Mouse (Mus musculus): ENCODE data around the gene Gm42742.
A peak's percentile ranks its signal among the peaks of the same experiment; 100 is the strongest.

GRCm38 (mm10) chr7:127020901-127021562 lies at the start of gene Gm42742, which contains the start of gene Prrt2:
- TF ChIP-seq CTCF (IDR thresholded peaks at IDR 0.05 in 2 of 3, conservative IDR thresholded peaks at IDR 0.05 in 1 of 3; ENCODE audit: control insufficient read depth in 1 of 3, insufficient read depth in 1 of 3, low read depth in 2 of 3, low read length in 3 of 3, poor library complexity in 1 of 3, severe bottlenecking in 1 of 3) (no peak), POLR2A (IDR thresholded peaks at IDR 0.05; ENCODE audit: control insufficient read depth in 1 of 2, insufficient read depth in 1 of 2, low read depth in 1 of 2, low read length in 2 of 2, poor library complexity in 1 of 2) (peak; percentile 62 to 66; a peak in 2 of 4 replicates), E2F4 (IDR thresholded peaks at IDR 0.05; ENCODE audit: borderline replicate concordance, low read depth, low read length) (no peak), CHD1 (IDR thresholded peaks at IDR 0.05; ENCODE audit: low read depth, low read length) (no peak), TCF12 (IDR thresholded peaks at IDR 0.05; ENCODE audit: low read depth, low read length) (no peak), ELF1 (IDR thresholded peaks at IDR 0.05; ENCODE audit: low read depth, low read length) (no peak), ETS1 (IDR thresholded peaks at IDR 0.05; ENCODE audit: low read depth, low read length) (no peak), RCOR1 (IDR thresholded peaks at IDR 0.05; ENCODE audit: low read depth, low read length) (no peak), EP300 (IDR thresholded peaks at IDR 0.05; ENCODE audit: low read depth in 1 of 2, low read length in 2 of 2) (no peak), SMC3 (IDR thresholded peaks at IDR 0.05; ENCODE audit: low read depth, low read length) (no peak)

All from MEL (cell line).